Mouse (Mus musculus) cerebellum, postnatal 10 days (tissue): Measurements from ENCODE around the gene Zmynd10.

Experiments
- DNase-seq, 2 experiments: peaks; one replicate each; pipeline ENCODE4 v3.0.0; 2021; ENCODE audit warnings: mixed read lengths in 2 of 2

Zmynd10 gene

GRCm38 (mm10) chr9:107580501-107581317 lies 33.6 kb downstream of the Zmynd10 start, which contains the start of gene Hyal3:
Gene Hyal3, plus strand, starts transcription at chr9:107580818.
- DNase-seq, result peak; percentile 92 to 94

DNA sequence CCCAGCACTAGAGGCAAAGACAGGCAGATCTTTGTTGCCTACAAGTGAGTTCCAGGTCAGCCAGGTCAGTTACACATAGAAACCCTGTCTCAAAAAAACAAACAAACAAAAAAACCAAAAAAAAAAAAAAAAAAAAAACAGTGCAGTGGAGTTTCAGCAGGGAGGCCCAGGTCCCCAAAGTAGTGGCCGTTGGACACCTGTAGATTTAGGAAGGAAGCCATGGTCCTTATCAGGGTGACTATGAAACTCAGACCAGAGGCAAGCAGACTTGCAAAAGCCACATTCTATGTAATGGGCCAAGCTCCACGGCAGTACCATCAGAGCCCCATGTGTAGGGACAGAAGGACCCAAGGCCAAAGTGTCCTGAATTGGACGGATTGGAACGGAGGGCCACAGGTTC lies 34.5 kb downstream of the Zmynd10 start:
- DNase-seq, result no peak

- DNase-seq, result no peak
These were observed 35.5 kb downstream of the Zmynd10 start for GRCm38 (mm10) chr9:107582509-107583062.

DNA sequence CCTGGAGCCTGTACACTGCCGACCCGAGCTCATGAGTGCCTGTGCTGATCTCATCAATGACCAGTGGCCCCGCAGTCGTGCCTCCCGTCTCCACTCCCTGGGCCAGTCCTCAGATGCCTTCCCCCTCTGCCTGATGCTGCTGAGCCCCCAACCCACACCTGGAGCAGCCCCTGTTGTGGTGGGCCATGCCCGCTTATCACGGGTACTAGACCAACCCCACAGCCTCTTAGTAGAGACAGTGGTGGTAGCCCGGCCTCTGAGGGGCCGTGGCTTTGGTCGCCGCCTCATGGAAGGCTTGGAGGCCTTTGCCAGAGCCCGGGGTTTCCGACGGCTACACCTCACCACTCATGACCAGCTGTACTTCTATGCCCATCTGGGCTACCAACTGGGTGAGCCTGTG lies 36.1 kb downstream of the Zmynd10 start:
- no peak for DNase-seq

DNA sequence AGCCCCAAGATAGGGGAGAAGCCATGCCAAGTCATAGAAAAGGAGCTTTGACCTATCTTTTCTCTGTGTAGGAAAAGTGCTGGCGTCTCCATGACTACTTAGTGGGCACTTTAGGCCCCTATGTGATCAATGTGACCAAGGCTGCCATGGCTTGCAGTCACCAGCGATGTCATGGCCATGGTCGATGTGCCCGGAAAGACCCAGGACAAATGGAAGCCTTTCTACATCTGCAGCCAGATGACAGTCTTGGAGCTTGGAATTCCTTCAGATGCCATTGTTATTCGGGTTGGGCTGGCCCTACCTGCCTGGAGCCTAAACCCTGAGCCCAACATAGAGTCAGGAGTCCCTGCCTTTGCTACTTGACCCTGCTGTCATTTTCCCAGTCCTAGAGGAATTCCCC lies 39.4 kb downstream of the Zmynd10 start:
- DNase-seq, result no peak

GRCm38 (mm10) chr9:107586974-107587832 lies 40.1 kb downstream of the Zmynd10 start, which contains the start of gene Ifrd2:
Gene Ifrd2, plus strand, starts transcription at chr9:107587642.
- DNase-seq, result peak; percentile 95 to 98

DNA sequence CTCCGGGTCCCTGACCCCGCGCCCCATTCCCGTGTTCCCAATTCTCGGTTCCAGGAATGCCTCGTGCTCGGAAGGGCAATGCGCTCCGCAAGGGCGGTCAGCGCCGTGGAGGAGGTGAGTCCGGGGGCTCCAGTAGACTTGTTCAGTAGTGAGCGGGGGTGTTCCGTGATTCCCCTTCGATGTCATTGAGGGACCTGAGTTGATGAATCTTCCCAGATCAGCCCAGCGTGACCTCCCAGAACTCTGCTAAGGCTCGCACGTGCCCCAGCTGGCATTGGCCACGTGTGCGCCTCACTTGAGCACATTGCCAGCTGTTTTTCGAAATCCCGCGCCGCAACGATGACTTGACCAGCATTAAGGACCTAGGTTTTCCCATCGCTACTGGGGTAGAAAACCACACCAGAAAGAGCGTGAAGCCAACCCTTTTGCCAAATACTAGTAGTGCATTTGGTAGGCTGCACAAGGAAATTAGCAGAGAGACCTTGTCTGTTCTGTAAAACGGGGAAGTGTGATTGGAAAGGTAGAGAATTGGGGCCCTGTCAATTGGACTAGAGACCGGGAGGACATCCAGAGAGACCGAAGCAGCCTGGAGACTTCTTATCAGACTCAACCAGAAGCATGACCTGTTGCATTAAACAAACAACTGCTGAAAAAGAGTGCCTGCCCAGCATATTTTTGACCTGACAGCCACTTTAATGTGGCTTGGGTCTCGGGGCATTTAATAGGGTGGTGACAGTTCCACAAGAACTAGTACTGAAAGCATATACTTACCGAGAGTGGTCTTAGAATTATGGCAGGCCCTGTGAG lies 40.9 kb downstream of the Zmynd10 start:
- no peak for DNase-seq

DNA sequence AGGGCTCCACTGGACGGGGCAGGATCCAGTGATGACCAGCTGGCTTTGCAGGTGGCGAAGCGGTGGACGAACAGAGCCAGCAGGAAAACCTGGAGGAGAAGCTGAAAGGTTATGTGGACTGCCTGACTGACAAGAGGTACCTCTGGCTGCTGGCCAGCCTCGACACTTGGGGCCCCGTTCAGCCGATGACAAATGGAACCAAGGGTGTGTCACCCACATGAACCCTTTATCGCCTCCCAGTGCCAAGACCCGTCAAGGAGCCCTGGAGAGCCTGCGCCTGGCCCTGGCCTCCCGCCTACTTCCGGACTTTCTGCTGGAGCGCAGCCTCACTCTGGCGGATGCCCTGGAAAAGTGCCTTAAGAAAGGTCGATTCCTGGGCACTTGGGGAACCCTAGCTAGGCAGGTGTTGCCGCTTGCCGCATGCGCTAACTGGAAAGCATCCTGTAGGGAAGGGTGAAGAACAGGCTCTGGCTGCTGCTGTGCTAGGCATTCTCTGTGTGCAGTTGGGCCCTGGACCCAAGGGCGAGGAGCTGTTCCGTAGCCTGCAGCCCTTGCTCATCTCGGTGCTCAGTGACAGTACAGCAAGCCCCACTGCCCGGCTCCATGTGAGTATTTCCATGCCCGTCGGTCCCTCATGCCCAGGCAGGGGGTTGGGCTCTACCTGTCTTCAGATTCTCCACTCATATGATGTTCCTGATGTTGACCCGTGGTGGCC lies 43.1 kb downstream of the Zmynd10 start:
- DNase-seq, result peak in 1 of 2 experiments; percentile 33

- DNase-seq, result no peak
These were observed 43.6 kb downstream of the Zmynd10 start for GRCm38 (mm10) chr9:107590773-107591060.

DNA sequence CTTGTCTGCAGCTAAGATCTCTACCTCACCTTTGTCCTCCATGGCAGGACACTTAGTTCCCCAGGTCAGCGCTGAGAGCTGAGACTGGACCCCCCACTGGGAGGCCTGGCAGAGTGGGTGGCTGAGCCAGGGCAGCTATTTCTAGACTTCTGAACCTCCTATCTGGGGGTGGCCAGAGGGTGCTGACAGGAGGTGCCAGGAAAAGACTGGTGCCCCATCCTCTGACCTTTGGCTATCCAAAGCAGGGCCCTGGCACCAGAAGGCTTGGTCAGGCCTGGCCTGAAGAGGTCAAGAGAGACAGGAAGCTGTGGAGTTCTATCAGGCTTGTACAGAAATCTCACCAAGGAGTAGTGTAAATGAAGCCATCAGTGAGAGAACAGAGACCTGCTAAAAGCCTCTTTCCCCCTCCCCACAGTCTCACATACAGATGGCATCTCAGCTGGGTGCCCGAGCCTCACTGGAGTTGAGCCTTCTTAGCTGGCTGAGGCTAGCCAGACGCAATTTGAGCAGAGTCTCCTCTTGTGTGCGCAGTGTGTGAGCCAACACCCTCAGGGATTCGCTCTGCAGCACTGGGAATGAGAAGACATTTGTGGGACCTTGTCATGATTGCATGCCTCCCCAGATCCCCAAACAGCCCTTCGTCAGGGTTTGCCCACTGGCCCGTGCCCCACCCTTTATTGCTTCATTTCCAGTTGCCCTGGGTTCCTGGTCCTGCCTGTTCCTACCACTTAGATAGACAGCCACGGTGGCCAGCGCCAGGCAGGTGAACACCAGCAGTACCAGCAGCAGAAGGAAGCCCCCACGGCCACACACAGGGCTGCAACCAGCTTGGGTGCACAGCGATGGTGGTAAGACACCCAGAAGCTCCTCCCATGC lies 46.2 kb downstream of the Zmynd10 start:
- peak; percentile 90 to 94 for DNase-seq

DNA sequence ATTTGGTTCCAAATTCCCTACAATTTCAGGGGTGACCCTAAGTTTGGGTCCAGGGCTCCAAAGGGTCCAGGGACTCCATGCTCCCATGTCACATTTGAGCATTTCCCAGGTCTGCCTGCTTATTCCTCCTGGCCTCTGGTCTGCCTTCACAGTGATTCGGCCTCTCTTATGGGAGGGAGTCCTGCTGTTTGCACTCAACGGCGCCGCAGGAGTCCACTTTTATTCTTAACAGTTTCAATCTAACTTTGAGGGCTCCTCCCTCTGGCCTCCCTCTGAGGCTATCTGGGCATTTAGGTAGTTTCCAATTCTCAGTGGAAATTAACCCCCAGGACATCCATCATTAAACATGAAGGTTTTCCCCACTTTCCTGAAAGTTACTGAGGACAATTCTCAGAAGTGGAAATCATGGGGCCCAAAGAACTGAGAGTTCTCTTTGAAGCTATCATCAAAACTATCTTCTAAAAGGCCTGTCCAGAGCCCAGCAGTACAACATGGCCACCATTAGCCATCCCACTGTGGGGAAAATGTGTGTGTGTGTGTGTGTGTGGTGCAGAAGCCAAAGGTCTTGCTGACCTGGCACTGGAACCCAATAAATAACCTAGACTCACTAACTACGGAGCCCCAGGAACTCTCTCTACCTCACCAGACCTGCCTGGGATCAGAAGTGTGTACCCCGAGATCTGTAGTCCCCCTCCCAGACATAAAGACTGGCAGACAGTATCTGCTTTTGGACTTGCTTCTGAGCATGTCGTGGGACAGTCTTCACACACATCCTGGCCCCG lies 47.4 kb downstream of the Zmynd10 start:
- no peak for DNase-seq

DNA sequence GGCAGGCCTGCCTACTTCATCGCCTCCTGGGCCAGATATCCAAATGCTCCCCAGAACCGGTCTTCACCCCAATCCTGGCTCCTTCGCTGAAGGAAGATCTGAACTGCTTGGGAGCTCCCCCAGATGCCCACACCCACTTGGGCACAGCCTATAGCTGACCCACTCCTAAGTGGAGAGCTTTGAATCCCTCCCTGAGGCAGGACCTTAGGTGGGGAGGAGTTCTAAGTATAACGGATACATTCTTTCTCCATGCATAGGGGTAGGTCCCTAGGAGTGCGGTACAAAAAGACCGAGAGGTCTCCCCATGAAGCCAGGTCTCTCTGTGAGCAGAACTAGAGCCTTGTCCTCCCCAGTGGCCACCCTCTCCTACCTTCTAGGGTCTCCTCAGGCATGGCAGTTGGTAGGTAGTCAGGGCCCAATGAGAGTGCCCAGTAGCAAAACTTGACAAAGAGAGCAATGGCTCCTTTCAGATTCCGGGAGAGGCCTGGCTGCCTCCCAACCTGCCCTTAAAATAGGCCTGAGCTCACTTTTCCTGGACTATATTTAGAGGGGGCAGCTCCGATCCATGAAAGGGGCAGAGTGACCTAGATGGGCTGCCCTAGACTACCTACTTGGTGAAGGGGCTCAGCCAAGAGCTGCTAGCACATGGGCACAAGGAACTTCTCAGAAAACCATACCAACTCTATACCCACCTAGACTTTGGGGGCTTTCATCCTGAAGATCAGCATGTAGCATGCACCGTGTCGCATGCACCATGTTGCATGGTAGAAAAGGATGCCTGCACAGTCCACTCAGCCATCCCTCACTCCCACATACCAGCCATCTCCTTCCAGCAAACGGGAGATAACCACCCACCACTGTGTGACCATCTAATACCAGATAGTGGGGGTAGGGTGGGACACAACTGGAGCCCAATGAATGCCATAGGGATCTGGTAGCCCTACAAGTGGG lies 49.8 kb downstream of the Zmynd10 start:
- no peak for DNase-seq

- no peak for DNase-seq
These were observed 51.3 kb downstream of the Zmynd10 start for GRCm38 (mm10) chr9:107598385-107598784.

GRCm38 (mm10) chr9:107599433-107599832 lies 52.3 kb downstream of the Zmynd10 start:
- no peak for DNase-seq

DNA sequence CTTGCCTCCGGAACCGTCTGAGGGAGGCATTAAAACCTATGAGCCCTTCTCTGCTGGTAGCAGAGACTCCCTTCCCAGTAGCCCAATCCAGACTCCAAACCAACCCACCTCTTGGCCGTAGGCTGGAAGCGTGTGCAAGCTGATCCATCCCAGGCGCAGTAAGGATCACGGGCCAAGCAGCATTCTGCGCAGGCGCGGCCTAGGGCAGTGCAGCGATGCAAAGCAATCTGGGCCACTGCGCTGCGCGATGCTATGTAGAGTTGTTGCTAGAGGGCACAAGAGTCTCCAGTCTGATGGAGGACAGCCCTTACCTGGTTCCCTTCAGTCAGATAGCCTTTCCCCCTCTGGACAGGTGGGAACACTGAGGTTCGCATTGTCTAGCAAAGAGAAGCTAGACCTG lies 52.7 kb downstream of the Zmynd10 start:
- peak; percentile 73 to 74 for DNase-seq

GRCm38 (mm10) chr9:107600745-107601144 lies 53.6 kb downstream of the Zmynd10 start:
- DNase-seq, result peak; percentile 42 to 63
